Mouse (Mus musculus): ENCODE data around the gene Klf8.

The Klf8 gene

DNA sequence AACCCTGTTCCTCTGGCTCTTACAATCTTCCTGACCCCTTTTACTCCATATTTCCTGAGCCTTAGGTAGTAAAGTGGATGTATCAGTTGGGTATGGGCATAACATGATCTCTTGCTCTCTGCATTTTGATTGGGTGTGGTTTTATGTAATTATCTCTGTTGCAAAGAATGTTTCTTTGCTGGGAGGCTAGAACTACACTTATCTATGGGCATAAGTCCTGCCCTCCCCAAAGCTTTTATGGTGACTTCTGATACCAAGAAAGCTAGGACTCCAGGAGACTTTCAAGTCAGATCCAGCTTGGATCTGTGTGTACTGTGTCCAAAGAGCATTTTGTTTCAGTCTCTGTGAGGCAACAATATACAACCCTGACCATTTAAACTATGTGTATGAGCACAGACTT is 202.3 kb downstream of the Klf8 start:
- no peak for DNase-seq (ENCODE audit: low read depth, low spot score)

DNA sequence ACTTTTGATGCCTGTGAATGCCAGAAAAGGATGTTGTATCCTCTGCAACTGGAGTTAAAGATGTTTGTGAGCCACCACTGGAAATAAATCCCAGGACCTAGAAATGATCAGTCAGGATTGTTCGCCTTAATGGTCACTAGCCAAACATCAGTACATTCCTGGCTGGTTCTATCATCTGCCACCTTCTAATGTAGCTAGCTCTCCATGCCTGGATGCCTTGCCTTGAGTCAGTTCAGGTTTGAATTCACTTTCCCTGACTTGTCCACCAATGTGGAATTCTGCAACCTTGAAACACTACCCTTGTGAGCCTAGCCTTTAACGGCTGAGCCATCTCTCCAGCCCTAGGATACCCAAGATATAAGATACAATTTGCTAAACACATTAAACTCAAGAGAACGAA is 202.8 kb downstream of the Klf8 start:
- no peak for DNase-seq (ENCODE audit: low read depth, low spot score)

Data from embryo, embryonic 11.5 days (tissue).